21 mouse cellular contexts compared by ENCODE assay signal in genomic region chr10:115169410-115169809, GRCm38 (mm10). TPM values are rescaled to one million over a fixed set of nuclear protein-coding genes. Genes with fewer than 3 reads are reported as not detected.
A peak's percentile ranks its signal among the peaks of the same experiment; 100 is the strongest.
DNase-seq lines count a peak whose midpoint lies in the region; ATAC-seq and TF ChIP-seq lines count a peak whose summit lies in the region.
"Had no signal": no experiment of that assay in that cellular context is flagged by ENCODE, and none has a peak within 500 bp of the region (broad histone marks: within the 10 kb centered on the region; RNA-seq: fewer than 3 reads in every experiment).

No protein-coding gene starts in this region.

- TF ChIP-seq RAD21 in MEL (IDR thresholded peaks at IDR 0.05; ENCODE audit: low read depth, low read length) = no peak

- ATAC-seq in hindbrain, embryonic 14.5 days (ENCODE audit: low FRiP score) = peak; percentile 42; the same call in 1 of the 2 replicates
- peak; percentile 42 for ATAC-seq in midbrain, embryonic 15.5 days (replicated peaks)
- no peak for ATAC-seq in granulocyte monocyte progenitor cell, adult 5-6 weeks (replicated peaks; ENCODE audit: poor library complexity, severe bottlenecking)
- ATAC-seq: forebrain, embryonic 15.5 days; Patski had no signal

- DNase-seq in MEL (ENCODE audit: low read depth, low spot score) = peak; percentile 17
- DNase-seq in hindbrain, embryonic 14.5 days (ENCODE audit: low spot score) = no peak
- DNase-seq in ovary, postnatal 14 days (ENCODE audit: low spot score) = no peak
- no peak for DNase-seq in yolk sac, embryonic 10.5 days (ENCODE audit: low spot score)
- DNase-seq in adrenal gland, adult 18-20 months (ENCODE audit: low spot score in 2 of 2) = no peak
- DNase-seq: cerebellum, postnatal 10 days; gastrocnemius, postnatal 10 days; kidney, adult 11 months; kidney, postnatal 4 days; lung, adult 18-20 months; thymus, postnatal 4 days had no signal

- TF ChIP-seq POLR2A in MEL (IDR thresholded peaks at IDR 0.05; ENCODE audit: control insufficient read depth in 1 of 2, insufficient read depth in 1 of 2, low read depth in 1 of 2, low read length in 2 of 2, poor library complexity in 1 of 2) = no peak
- no peak for TF ChIP-seq POLR2A in bone marrow, adult 2 months (IDR thresholded peaks at IDR 0.05; ENCODE audit: borderline replicate concordance, control insufficient read depth, low read depth, low read length)

- no peak overlapping the region for H3K4me3 ChIP-seq in MEL (ENCODE audit: control insufficient read depth in 1 of 2, insufficient read depth in 1 of 2, low read depth in 2 of 2, low read length in 2 of 2)
- no peak overlapping the region for H3K4me3 ChIP-seq in bone marrow, adult 2 months (replicated peaks; ENCODE audit: control insufficient read depth, low read depth, low read length)
- no peak overlapping the region for H3K4me3 ChIP-seq in hindbrain, embryonic 14.5 days (replicated peaks; ENCODE audit: low read length)
- H3K4me3 ChIP-seq in midbrain, embryonic 15.5 days = no peak overlapping the region
- H3K4me3 ChIP-seq: forebrain, embryonic 15.5 days; left cerebral cortex, adult 2 months; limb, embryonic 13.5 days; stomach, embryonic 15.5 days had no signal

- H3K27ac ChIP-seq in MEL (ENCODE audit: control insufficient read depth, low read depth, low read length) = no peak overlapping the region
- H3K27ac ChIP-seq in bone marrow, adult 2 months (ENCODE audit: control insufficient read depth, insufficient read depth, low read depth, low read length, poor library complexity) = peak overlapping the region; percentile 27; the same call in 1 of the 2 replicates
- H3K27ac ChIP-seq in hindbrain, embryonic 14.5 days = no peak overlapping the region
- no peak overlapping the region for H3K27ac ChIP-seq in midbrain, embryonic 15.5 days
- H3K27ac ChIP-seq: forebrain, embryonic 15.5 days; left cerebral cortex, adult 2 months; limb, embryonic 13.5 days; macrophage; stomach, embryonic 15.5 days had no signal

- H3K79me2 ChIP-seq in MEL (ENCODE audit: control insufficient read depth, insufficient read depth, low read length, poor library complexity) = no peaks in the 10 kb centered on the region

- H3K36me3 ChIP-seq in MEL (ENCODE audit: control insufficient read depth in 1 of 2, insufficient read depth in 2 of 2, low read length in 2 of 2) = peaks cover 0 to 12% of the 10 kb centered on the region in 2 experiments; a peak in 2 of 4 replicates
- no peaks in the 10 kb centered on the region for H3K36me3 ChIP-seq in hindbrain, embryonic 14.5 days (replicated peaks; ENCODE audit: control insufficient read depth, insufficient read depth)
- H3K36me3 ChIP-seq in midbrain, embryonic 15.5 days (replicated peaks) = no peaks in the 10 kb centered on the region
- H3K36me3 ChIP-seq: forebrain, embryonic 15.5 days; limb, embryonic 13.5 days; stomach, embryonic 15.5 days had no signal

- H3K4me1 ChIP-seq in MEL (ENCODE audit: control insufficient read depth in 1 of 2, insufficient read depth in 2 of 2, low read length in 2 of 2) = peaks cover 0 to 25% of the 10 kb centered on the region in 2 experiments; a peak in 3 of 4 replicates
- peaks cover 5% of the 10 kb centered on the region for H3K4me1 ChIP-seq in bone marrow, adult 2 months (ENCODE audit: control insufficient read depth, insufficient read depth, low read length)
- peaks cover 9% of the 10 kb centered on the region for H3K4me1 ChIP-seq in hindbrain, embryonic 14.5 days (replicated peaks; ENCODE audit: control insufficient read depth, insufficient read depth, low read length)
- H3K4me1 ChIP-seq in midbrain, embryonic 15.5 days = peaks cover 11% of the 10 kb centered on the region
- H3K4me1 ChIP-seq: stomach, embryonic 15.5 days had no signal

- no peaks in the 10 kb centered on the region for H3K9me3 ChIP-seq in MEL (replicated peaks; ENCODE audit: insufficient read depth, low read length)
- H3K9me3 ChIP-seq in hindbrain, embryonic 14.5 days (ENCODE audit: control insufficient read depth, low read length) = no peaks in the 10 kb centered on the region
- no peaks in the 10 kb centered on the region for H3K9me3 ChIP-seq in midbrain, embryonic 15.5 days
- H3K9me3 ChIP-seq: forebrain, embryonic 15.5 days; limb, embryonic 13.5 days; stomach, embryonic 15.5 days had no signal

- no peak for TF ChIP-seq EP300 in MEL (IDR thresholded peaks at IDR 0.05; ENCODE audit: low read depth in 1 of 2, low read length in 2 of 2)

- 68% methylated on average over 9 of the region's 9 CpGs for WGBS in bone marrow, adult 2 months
- WGBS in hindbrain, embryonic 14.5 days = 7% methylated on average over 9 of the region's 9 CpGs
- 23% methylated on average over 9 of the region's 9 CpGs for WGBS in midbrain, embryonic 15.5 days

- H3K4me2 ChIP-seq in hindbrain, embryonic 14.5 days (replicated peaks) = 0 out of 2 replicates have a peak overlapping the region, but pooled peaks have one; percentile 11
- no peak overlapping the region for H3K4me2 ChIP-seq in midbrain, embryonic 15.5 days
- H3K4me2 ChIP-seq: forebrain, embryonic 15.5 days; limb, embryonic 13.5 days; stomach, embryonic 15.5 days had no signal

- no peak overlapping the region for H3K9ac ChIP-seq in MEL (ENCODE audit: control insufficient read depth, low read depth, low read length, poor library complexity, severe bottlenecking)
- no peak overlapping the region for H3K9ac ChIP-seq in hindbrain, embryonic 14.5 days
- no peak overlapping the region for H3K9ac ChIP-seq in midbrain, embryonic 15.5 days
- H3K9ac ChIP-seq: forebrain, embryonic 15.5 days; limb, embryonic 13.5 days; stomach, embryonic 15.5 days had no signal

- H3K27me3 ChIP-seq in MEL (ENCODE audit: control insufficient read depth in 1 of 2, insufficient read depth in 2 of 2, low read length in 2 of 2) = no peaks in the 10 kb centered on the region
- no peaks in the 10 kb centered on the region for H3K27me3 ChIP-seq in hindbrain, embryonic 14.5 days (ENCODE audit: control insufficient read depth, insufficient read depth, low read length)
- no peaks in the 10 kb centered on the region for H3K27me3 ChIP-seq in midbrain, embryonic 15.5 days (replicated peaks)
- H3K27me3 ChIP-seq: forebrain, embryonic 15.5 days; stomach, embryonic 15.5 days had no signal

- TF ChIP-seq CTCF in MEL (IDR thresholded peaks at IDR 0.05 in 2 of 3, conservative IDR thresholded peaks at IDR 0.05 in 1 of 3; ENCODE audit: control insufficient read depth in 1 of 3, insufficient read depth in 1 of 3, low read depth in 2 of 3, low read length in 3 of 3, poor library complexity in 1 of 3, severe bottlenecking in 1 of 3) = no peak
- no peak for TF ChIP-seq CTCF in bone marrow, adult 2 months (IDR thresholded peaks at IDR 0.05; ENCODE audit: control insufficient read depth, insufficient read depth, low read length)

TF ChIP-seq in MEL, 35 proteins besides CTCF, POLR2A, EP300 and RAD21:
- TF ChIP-seq MAFK (IDR thresholded peaks at IDR 0.05; ENCODE audit: borderline replicate concordance, low read depth, low read length) (no peak), SMC3 (IDR thresholded peaks at IDR 0.05; ENCODE audit: low read depth, low read length) (no peak), NELFE (IDR thresholded peaks at IDR 0.05; ENCODE audit: low read depth, low read length) (no peak), JUND (IDR thresholded peaks at IDR 0.05; ENCODE audit: low read depth, low read length) (no peak), ELF1 (IDR thresholded peaks at IDR 0.05; ENCODE audit: low read depth, low read length) (no peak), ZNF384 (IDR thresholded peaks at IDR 0.05; ENCODE audit: low read depth, low read length) (no peak), CHD2 (IDR thresholded peaks at IDR 0.05; ENCODE audit: low read length) (peak; percentile 34), GABPA (IDR thresholded peaks at IDR 0.05; ENCODE audit: low read depth, low read length) (no peak)

RNA-seq across cellular contexts. Expression of gene Tph2, which starts 15.4 kb away (rescaled TPM):
- total RNA-seq in MEL (2012; rRNA removed) = not detected in 2 replicates
- not detected for polyA plus RNA-seq in MEL (2012; ENCODE audit: insufficient read depth in 1 of 2, insufficient read length in 2 of 2, low read depth in 1 of 2, low replicate concordance in 2 of 2, missing spikeins in 1 of 2)
- polyA plus RNA-seq in bone marrow, adult 2 months (2011; ENCODE audit: insufficient read depth, insufficient read length, low replicate concordance, missing spikeins) = not detected in 2 replicates
- 6.7 and 10.8 TPM in 2 replicates for polyA plus RNA-seq in hindbrain, embryonic 14.5 days (2014; fragmentation: Nextera tagmentation; extraction: Ambion mirVana)
- 4.6 and 7.3 TPM in 2 replicates for polyA plus RNA-seq in midbrain, embryonic 15.5 days (2015; fragmentation: Nextera tagmentation; extraction: Ambion mirVana)
- not detected in 2 replicates for total RNA-seq in granulocyte monocyte progenitor cell, adult 5-6 weeks (2014; fragmentation: Nextera tagmentation)
- total RNA-seq in granulocyte monocyte progenitor cell, adult 5-6 weeks (2017) = not detected in 2 replicates
- not detected for total RNA-seq in adrenal gland, adult 18-20 months (2021)
- total RNA-seq: gastrocnemius, postnatal 10 days had no signal
- polyA plus RNA-seq: heart, embryonic 14.5 days; macrophage; Patski had no signal
